Mouse (Mus musculus) erythroblast, adult 5-6 weeks (primary cell): Measurements from ENCODE around the gene Dnajc1. TPM values are rescaled to one million over a fixed set of nuclear protein-coding genes. Genes with fewer than 3 reads are reported as not detected.

Experiments
- ATAC-seq: replicated peaks from 2 replicates; pipeline ENCODE4 v1.8.0; 2016; ENCODE audit warnings: moderate number of reproducible peaks, mild to moderate bottlenecking, moderate TSS enrichment, inconsistent platforms; ENCODE audit not compliant: poor library complexity, low FRiP score, severe bottlenecking
- total RNA-seq, 2 experiments: library from RNA; stranded (forward) in 1 of 2; stranded (reverse) in 1 of 2; fragments of 150-400 nt in 1 of 2; fragments of 200-764, 138-1000 nt in 1 of 2; gene quantifications; 2 replicates each; pipeline versions ENCODE4 v1.2.3 to v1.2.4; 2015 to 2017; ENCODE audit warnings: low replicate concordance in 2 of 2

Gene Dnajc1
- 6.0 and 10.4 TPM in 2 replicates for total RNA-seq (2015; ENCODE audit: low replicate concordance)
- total RNA-seq (2017; ENCODE audit: low replicate concordance): 7.5 and 9.9 TPM in 2 replicates

- ATAC-seq: peak; percentile 100
These were observed at the start of gene Dnajc1 for GRCm38 (mm10) chr2:18392331-18393021. TSS of gene Dnajc1 (minus strand) at chr2:18392830.

- no peak for ATAC-seq
These were observed 49.2 kb upstream of the Dnajc1 start for GRCm38 (mm10) chr2:18441871-18442270.

- ATAC-seq: no peak
These were observed 22.6 kb upstream of the Dnajc1 start for GRCm38 (mm10) chr2:18415242-18415641.

- no peak for ATAC-seq
These were observed 11.0 kb upstream of the Dnajc1 start for GRCm38 (mm10) chr2:18403679-18404078.

- ATAC-seq: no peak
These were observed 9.1 kb upstream of the Dnajc1 start for GRCm38 (mm10) chr2:18401771-18402170.

GRCm38 (mm10) chr2:18393022-18393519 lies 441 bp upstream of the Dnajc1 start:
- ATAC-seq: no peak

GRCm38 (mm10) chr2:18391861-18392260 lies 769 bp downstream of the Dnajc1 start:
- peak; percentile 6; the same call in 1 of the 2 replicates for ATAC-seq

- ATAC-seq: no peak
These were observed 3.0 kb downstream of the Dnajc1 start for GRCm38 (mm10) chr2:18389631-18390030.

GRCm38 (mm10) chr2:18381662-18382061 lies 11.0 kb downstream of the Dnajc1 start:
- no peak for ATAC-seq

GRCm38 (mm10) chr2:18372400-18373182 lies 20.0 kb downstream of the Dnajc1 start:
- no peak for ATAC-seq

GRCm38 (mm10) chr2:18370794-18371498 lies 21.7 kb downstream of the Dnajc1 start:
- no peak for ATAC-seq

- ATAC-seq: no peak
These were observed 28.2 kb downstream of the Dnajc1 start for GRCm38 (mm10) chr2:18364402-18364801.

GRCm38 (mm10) chr2:18355293-18355692 lies 37.3 kb downstream of the Dnajc1 start:
- no peak for ATAC-seq

GRCm38 (mm10) chr2:18352620-18353019 lies 40.0 kb downstream of the Dnajc1 start:
- ATAC-seq: no peak

- no peak for ATAC-seq
These were observed 49.2 kb downstream of the Dnajc1 start for GRCm38 (mm10) chr2:18343464-18343863.

- no peak for ATAC-seq
These were observed 74.0 kb downstream of the Dnajc1 start for GRCm38 (mm10) chr2:18318671-18319070.

- ATAC-seq: no peak
These were observed 74.9 kb downstream of the Dnajc1 start for GRCm38 (mm10) chr2:18317503-18318281.

GRCm38 (mm10) chr2:18316909-18317308 lies 75.7 kb downstream of the Dnajc1 start:
- ATAC-seq: no peak

GRCm38 (mm10) chr2:18310261-18311104 lies 82.1 kb downstream of the Dnajc1 start:
- ATAC-seq: no peak
